Mouse (Mus musculus) hindbrain, embryonic 16.5 days (tissue): ENCODE data around the gene Ky. TPM values are rescaled to one million over a fixed set of nuclear protein-coding genes. Genes with fewer than 3 reads are reported as not detected.

Source experiments
- ATAC-seq: fragments of 200-750 bp; cut with Nextera tagmentation; 2 replicates; pipeline ENCODE4 v1.8.0; 2017; ENCODE audit warnings: moderate TSS enrichment, moderate library complexity
- H3K27ac ChIP-seq: fragments of 300-500 bp; sonication (generic); 2 replicates; pipeline ENCODE4 v1.5.1; 2014; ENCODE audit warnings: low read depth, mild to moderate bottlenecking, control low read depth, low read length, moderate library complexity
- H3K27me3 ChIP-seq: fragments of 300-500 bp; sonication (generic); replicated peaks from 2 replicates; pipeline ENCODE4 v1.6.1; 2014; ENCODE audit warnings: low read length; ENCODE audit not compliant: control insufficient read depth, insufficient read depth
- H3K36me3 ChIP-seq: fragments of 300-500 bp; sonication (generic); 2 replicates; pipeline ENCODE4 v1.6.1; 2014; ENCODE audit warnings: mild to moderate bottlenecking, low read length, moderate library complexity, mixed read lengths; ENCODE audit not compliant: control insufficient read depth, insufficient read depth
- H3K4me1 ChIP-seq: fragments of 300-500 bp; sonication (generic); 2 replicates; pipeline ENCODE4 v1.6.1; 2014; ENCODE audit warnings: low read depth, low read length; ENCODE audit not compliant: control insufficient read depth, insufficient read depth
- H3K4me2 ChIP-seq: fragments of 300-500 bp; sonication (generic); 2 replicates; pipeline ENCODE4 v1.6.1; 2014; ENCODE audit warnings: mild to moderate bottlenecking, low read length, control low read depth, moderate library complexity
- H3K4me3 ChIP-seq: fragments of 300-500 bp; sonication (generic); 2 replicates; pipeline ENCODE4 v1.5.1; 2014; ENCODE audit warnings: mild to moderate bottlenecking, low read length, control low read depth, moderate library complexity
- H3K9ac ChIP-seq: fragments of 300-500 bp; sonication (generic); 2 replicates; pipeline ENCODE4 v1.6.1; 2014; ENCODE audit warnings: low read depth, mild to moderate bottlenecking, control low read depth, low read length, moderate library complexity
- H3K9me3 ChIP-seq: fragments of 300-500 bp; sonication (generic); 2 replicates; pipeline ENCODE4 v1.6.1; 2014; ENCODE audit warnings: mild to moderate bottlenecking, low read length, moderate library complexity; ENCODE audit not compliant: control insufficient read depth
- whole genome bisulfite sequencing: fragments of 180-500 bp; shearing (Covaris S2); extraction: QIAGEN DNeasy Blood & Tissue Kit; methylation state at CpG from one replicate; pipeline ENCODE4 v1.1.7; 2014; 5-methylcytosine and 5-hydroxymethylcytosine counted together
- polyA plus RNA-seq: library from polyadenylated mRNA; unstranded; fragments of >200 nt; fragmentation: Nextera tagmentation; extraction: Ambion mirVana; gene quantifications from 2 replicates; pipeline ENCODE4 v1.2.1, GENCODE M21; 2015

The Ky gene
- polyA plus RNA-seq, 1 experiment from 2014 or later: 1.1 TPM

DNA sequence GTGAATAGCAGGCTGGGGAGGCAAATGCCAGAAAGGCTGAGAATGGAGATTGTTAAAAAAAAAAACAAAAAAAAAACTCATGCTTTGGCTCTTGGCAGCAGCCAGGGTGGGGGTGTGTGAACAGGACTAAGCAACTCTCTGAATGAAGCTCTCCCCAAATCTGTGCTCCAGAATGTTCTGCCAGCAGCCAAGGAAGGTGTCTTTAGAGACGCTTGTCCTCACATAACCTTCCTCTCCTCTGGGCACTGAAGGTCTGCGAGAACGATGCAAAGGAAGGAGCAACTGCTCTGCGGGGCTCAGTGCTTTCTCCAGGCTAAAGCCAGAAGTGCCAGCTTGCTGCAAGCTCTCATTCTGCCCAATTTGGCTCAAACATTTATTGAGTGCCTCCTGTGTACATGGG lies 6.3 kb upstream of the Ky start:
- WGBS: 80% methylated on average over 4 of the region's 4 CpGs
- no peak for ATAC-seq

GRCm38 (mm10) chr9:102499746-102500145 lies 5.8 kb upstream of the Ky start:
- Histone ChIP-seq H3K9ac (no peak overlapping the region), H3K9me3 (no peaks in the 10 kb centered on the region), H3K4me1 (no peaks in the 10 kb centered on the region), H3K27me3 (no peaks in the 10 kb centered on the region; the same call in 1 of the 2 replicates), H3K4me2 (no peak overlapping the region), H3K36me3 (no peaks in the 10 kb centered on the region), H3K27ac (no peak overlapping the region), H3K4me3 (no peak overlapping the region)
- ATAC-seq: no peak

More for the DNA sequence above, 6.3 kb upstream of the Ky start:
- no peaks in the 10 kb centered on the region for H3K27me3 ChIP-seq
- no peak overlapping the region for H3K9ac ChIP-seq
- no peaks in the 10 kb centered on the region for H3K36me3 ChIP-seq
- no peak overlapping the region for H3K4me2 ChIP-seq
- H3K4me3 ChIP-seq: no peak overlapping the region
- no peaks in the 10 kb centered on the region for H3K4me1 ChIP-seq
- no peaks in the 10 kb centered on the region for H3K9me3 ChIP-seq
- H3K27ac ChIP-seq: no peak overlapping the region

GRCm38 (mm10) chr9:102501113-102501512 lies 4.4 kb upstream of the Ky start:
- H3K36me3 ChIP-seq: no peaks in the 10 kb centered on the region
- H3K27ac ChIP-seq: no peak overlapping the region
- H3K4me3 ChIP-seq: no peak overlapping the region
- H3K9ac ChIP-seq: no peak overlapping the region
- ATAC-seq: no peak
- 49% methylated on average over 4 of the region's 4 CpGs for WGBS
- H3K27me3 ChIP-seq: no peaks in the 10 kb centered on the region; the same call in 1 of the 2 replicates
- H3K4me2 ChIP-seq: no peak overlapping the region
- H3K9me3 ChIP-seq: no peaks in the 10 kb centered on the region
- peaks cover 1% of the 10 kb centered on the region for H3K4me1 ChIP-seq

GRCm38 (mm10) chr9:102502015-102502633 lies 3.4 kb upstream of the Ky start:
- Histone ChIP-seq H3K4me1 (peaks cover 5% of the 10 kb centered on the region), H3K27me3 (peaks cover 2% of the 10 kb centered on the region; the same call in 1 of the 2 replicates), H3K36me3 (no peaks in the 10 kb centered on the region), H3K27ac (no peak overlapping the region), H3K9ac (no peak overlapping the region), H3K9me3 (no peaks in the 10 kb centered on the region), H3K4me3 (no peak overlapping the region), H3K4me2 (no peak overlapping the region)
- WGBS: 87% methylated on average over 11 of the region's 11 CpGs
- ATAC-seq: no peak

GRCm38 (mm10) chr9:102504716-102505378 lies 703 bp upstream of the Ky start:
- no peak overlapping the region for H3K27ac ChIP-seq
- no peak overlapping the region for H3K4me2 ChIP-seq
- no peaks in the 10 kb centered on the region for H3K9me3 ChIP-seq
- H3K4me1 ChIP-seq: peaks cover 5% of the 10 kb centered on the region
- H3K9ac ChIP-seq: no peak overlapping the region
- H3K27me3 ChIP-seq: peaks cover 3% of the 10 kb centered on the region; the same call in 1 of the 2 replicates
- H3K36me3 ChIP-seq: no peaks in the 10 kb centered on the region
- ATAC-seq: no peak
- WGBS: 56% methylated on average over 3 of the region's 3 CpGs
- no peak overlapping the region for H3K4me3 ChIP-seq

DNA sequence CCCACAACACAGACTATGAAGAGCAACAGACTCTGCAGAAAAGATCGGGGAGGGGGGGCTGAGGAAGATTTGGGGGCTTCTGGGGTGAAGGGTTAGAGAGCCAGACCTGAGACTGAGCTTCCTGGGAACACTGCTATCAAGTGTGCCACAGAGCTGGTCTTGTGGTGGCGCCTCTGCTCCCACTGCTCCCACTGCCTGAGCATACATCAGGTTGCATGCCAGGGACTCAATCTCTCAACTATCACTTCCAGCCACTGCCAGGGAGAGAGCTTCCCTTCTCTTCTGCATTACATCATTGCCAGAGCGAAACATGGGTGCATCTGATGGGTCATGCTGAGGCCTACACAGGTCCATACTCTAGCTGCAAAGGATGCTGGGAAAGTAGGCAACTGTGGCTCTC lies 2.8 kb downstream of the Ky start:
- H3K9ac ChIP-seq: no peak overlapping the region
- H3K27ac ChIP-seq: no peak overlapping the region
- no peak for ATAC-seq
- H3K4me2 ChIP-seq: no peak overlapping the region
- H3K4me1 ChIP-seq: peaks cover 5% of the 10 kb centered on the region
- no peaks in the 10 kb centered on the region for H3K36me3 ChIP-seq
- no peaks in the 10 kb centered on the region for H3K9me3 ChIP-seq
- H3K27me3 ChIP-seq: peaks cover 3% of the 10 kb centered on the region; the same call in 1 of the 2 replicates
- H3K4me3 ChIP-seq: no peak overlapping the region
- 89% methylated on average over 3 of the region's 3 CpGs for WGBS

- Histone ChIP-seq H3K9ac (no peak overlapping the region), H3K4me1 (peaks cover 1% of the 10 kb centered on the region), H3K4me3 (no peak overlapping the region), H3K4me2 (no peak overlapping the region), H3K36me3 (no peaks in the 10 kb centered on the region), H3K9me3 (no peaks in the 10 kb centered on the region), H3K27ac (no peak overlapping the region), H3K27me3 (peaks cover 3% of the 10 kb centered on the region; the same call in 1 of the 2 replicates)
- WGBS: 55% methylated on average over 8 of the region's 8 CpGs
- peak; percentile 73 for ATAC-seq
Observed at GRCm38 (mm10) chr9:102511423-102511822, 5.9 kb downstream of the Ky start.

- 85% methylated on average over 4 of the region's 4 CpGs for WGBS
- Histone ChIP-seq H3K27ac (no peak overlapping the region), H3K4me1 (no peaks in the 10 kb centered on the region), H3K27me3 (no peaks in the 10 kb centered on the region), H3K36me3 (no peaks in the 10 kb centered on the region), H3K9ac (no peak overlapping the region), H3K4me3 (no peak overlapping the region), H3K4me2 (no peak overlapping the region), H3K9me3 (no peaks in the 10 kb centered on the region)
- no peak for ATAC-seq
Observed at GRCm38 (mm10) chr9:102513578-102513977, 8.0 kb downstream of the Ky start.

- no peaks in the 10 kb centered on the region for H3K4me1 ChIP-seq
- H3K27me3 ChIP-seq: no peaks in the 10 kb centered on the region
- no peaks in the 10 kb centered on the region for H3K9me3 ChIP-seq
- no peak overlapping the region for H3K4me2 ChIP-seq
- H3K9ac ChIP-seq: no peak overlapping the region
- no peaks in the 10 kb centered on the region for H3K36me3 ChIP-seq
- no peak overlapping the region for H3K27ac ChIP-seq
- WGBS: 86% methylated on average over 9 of the region's 9 CpGs
- no peak overlapping the region for H3K4me3 ChIP-seq
- ATAC-seq: no peak
Observed at GRCm38 (mm10) chr9:102518443-102518842, 12.9 kb downstream of the Ky start.
